Mouse (Mus musculus): Measurements from ENCODE around the gene Creg2. TPM values are rescaled to one million over a fixed set of nuclear protein-coding genes. Genes with fewer than 3 reads are reported as not detected.
A peak's percentile ranks its signal among the peaks of the same experiment; 100 is the strongest.

Creg2 gene
- total and polyA plus RNA-seq, 2 experiments from 2014 or later, result 6.9 to 13.1 TPM

DNA sequence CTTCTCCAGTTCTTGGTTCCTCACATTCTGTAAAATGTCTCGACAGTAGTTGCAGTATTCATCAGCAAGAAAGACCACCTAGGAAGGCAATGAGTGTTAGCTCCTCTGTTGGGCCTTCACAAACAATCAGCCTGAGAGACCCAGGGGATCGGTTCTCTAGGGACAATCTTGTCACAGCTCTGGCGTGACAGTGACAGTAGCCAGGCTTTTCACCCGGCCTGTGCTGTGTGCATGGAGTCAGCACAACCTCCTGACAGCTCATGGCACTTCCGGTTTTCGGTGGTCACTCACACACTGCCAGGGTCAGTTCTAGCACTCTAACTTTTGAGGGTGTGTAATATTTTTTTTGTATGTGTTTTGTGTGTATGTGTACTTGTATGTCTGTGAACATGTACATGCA lies 37.3 kb upstream of the Creg2 start:
- H3K27ac ChIP-seq (ENCODE audit: low read depth, low read length), result no peak overlapping the region
- ATAC-seq, result no peak
- H3K36me3 ChIP-seq (ENCODE audit: insufficient read depth), result no peaks in the 10 kb centered on the region
- H3K4me2 ChIP-seq (ENCODE audit: low read depth), result no peak overlapping the region
- H3K4me3 ChIP-seq (ENCODE audit: low read depth, low read length), result no peak overlapping the region
- H3K27me3 ChIP-seq (ENCODE audit: insufficient read depth, low read length), result no peaks in the 10 kb centered on the region
- DNase-seq, result no peak
- H3K9ac ChIP-seq, result no peak overlapping the region
- 78% methylated on average over 6 of the region's 6 CpGs for WGBS
- no peaks in the 10 kb centered on the region for H3K4me1 ChIP-seq (ENCODE audit: insufficient read depth)
- no peaks in the 10 kb centered on the region for H3K9me3 ChIP-seq (ENCODE audit: low read length)
- no peak for TF ChIP-seq CTCF (IDR thresholded peaks at IDR 0.05; ENCODE audit: low read depth)

DNA sequence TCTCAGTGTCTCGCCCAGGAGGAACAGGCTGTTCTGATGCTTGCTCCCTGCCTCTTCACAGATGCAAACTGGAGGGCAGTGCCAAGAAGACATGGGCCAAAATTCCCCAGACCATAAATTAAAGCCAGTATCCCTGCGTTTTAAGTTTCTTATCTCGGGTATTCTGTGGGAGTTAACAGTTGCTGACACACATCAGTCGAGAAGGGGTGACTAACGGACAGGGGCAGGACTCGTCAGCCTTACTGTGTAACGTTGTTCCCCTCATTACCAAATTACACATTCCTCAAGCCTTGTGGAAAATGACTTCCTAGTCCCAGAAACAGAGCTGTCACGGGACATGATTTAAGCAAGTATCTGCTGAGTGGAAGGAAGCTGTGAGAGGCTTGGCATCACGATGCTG lies 36.0 kb upstream of the Creg2 start:
- no peak overlapping the region for H3K4me3 ChIP-seq (ENCODE audit: low read depth, low read length)
- H3K36me3 ChIP-seq (ENCODE audit: insufficient read depth), result no peaks in the 10 kb centered on the region
- H3K4me1 ChIP-seq (ENCODE audit: insufficient read depth), result no peaks in the 10 kb centered on the region
- H3K4me2 ChIP-seq (ENCODE audit: low read depth), result no peak overlapping the region
- H3K9ac ChIP-seq, result no peak overlapping the region
- H3K27ac ChIP-seq (ENCODE audit: low read depth, low read length), result no peak overlapping the region
- no peaks in the 10 kb centered on the region for H3K27me3 ChIP-seq (ENCODE audit: insufficient read depth, low read length)
- WGBS, result 72% methylated on average over 9 of the region's 9 CpGs
- TF ChIP-seq CTCF (IDR thresholded peaks at IDR 0.05; ENCODE audit: low read depth), result no peak
- no peak for ATAC-seq
- no peak for DNase-seq
- no peaks in the 10 kb centered on the region for H3K9me3 ChIP-seq (ENCODE audit: low read length)

DNA sequence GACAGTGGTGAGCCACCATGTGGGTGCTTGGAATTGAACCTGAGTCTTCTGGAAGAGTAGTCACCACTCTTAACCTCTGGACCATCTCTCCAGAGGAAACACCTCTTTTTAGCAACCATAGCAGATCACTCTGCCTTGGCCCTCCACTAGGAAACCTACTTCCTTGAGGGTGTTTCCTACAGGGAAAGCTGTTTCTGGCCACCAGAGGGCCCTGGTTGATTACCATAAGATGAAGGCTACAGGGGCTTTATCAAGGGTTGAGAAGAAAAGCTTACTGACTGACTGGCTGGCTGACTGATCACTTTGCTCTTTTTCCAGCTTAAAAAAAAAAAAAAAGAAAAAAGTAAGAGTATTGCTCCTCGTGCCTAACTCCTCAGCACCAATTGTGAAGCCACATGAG lies 34.6 kb upstream of the Creg2 start:
- TF ChIP-seq CTCF (IDR thresholded peaks at IDR 0.05; ENCODE audit: low read depth), result peak; percentile 80
- H3K36me3 ChIP-seq (ENCODE audit: insufficient read depth), result no peaks in the 10 kb centered on the region
- peak; percentile 81 for DNase-seq
- ATAC-seq, result peak; percentile 87
- 3% methylated on average over 1 of the region's 1 CpGs for WGBS
- no peak overlapping the region for H3K9ac ChIP-seq
- no peaks in the 10 kb centered on the region for H3K4me1 ChIP-seq (ENCODE audit: insufficient read depth)
- no peak overlapping the region for H3K4me3 ChIP-seq (ENCODE audit: low read depth, low read length)
- no peaks in the 10 kb centered on the region for H3K9me3 ChIP-seq (ENCODE audit: low read length)
- no peak overlapping the region for H3K4me2 ChIP-seq (ENCODE audit: low read depth)
- no peaks in the 10 kb centered on the region for H3K27me3 ChIP-seq (ENCODE audit: insufficient read depth, low read length)
- no peak overlapping the region for H3K27ac ChIP-seq (ENCODE audit: low read depth, low read length)

DNA sequence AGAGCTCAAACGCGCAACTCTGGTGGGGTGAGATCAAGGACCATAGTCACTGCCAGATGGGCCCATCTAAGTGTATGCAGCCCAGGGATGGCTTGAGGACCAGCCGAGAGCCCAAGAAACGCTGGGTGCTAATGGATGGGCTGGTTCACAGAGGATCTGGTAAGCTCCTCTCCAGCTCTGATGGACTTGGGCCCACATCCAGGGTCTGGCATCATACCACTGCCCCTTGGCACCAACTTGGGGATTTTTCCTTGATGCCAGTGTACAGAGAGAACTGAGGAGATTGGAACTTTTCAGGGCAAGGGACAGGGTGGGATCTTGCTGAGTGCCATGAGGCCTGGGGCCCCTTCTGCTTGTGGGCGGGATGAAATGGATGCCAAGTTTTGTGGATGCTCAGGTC lies 30.4 kb upstream of the Creg2 start:
- WGBS, result 92% methylated on average over 5 of the region's 5 CpGs

DNA sequence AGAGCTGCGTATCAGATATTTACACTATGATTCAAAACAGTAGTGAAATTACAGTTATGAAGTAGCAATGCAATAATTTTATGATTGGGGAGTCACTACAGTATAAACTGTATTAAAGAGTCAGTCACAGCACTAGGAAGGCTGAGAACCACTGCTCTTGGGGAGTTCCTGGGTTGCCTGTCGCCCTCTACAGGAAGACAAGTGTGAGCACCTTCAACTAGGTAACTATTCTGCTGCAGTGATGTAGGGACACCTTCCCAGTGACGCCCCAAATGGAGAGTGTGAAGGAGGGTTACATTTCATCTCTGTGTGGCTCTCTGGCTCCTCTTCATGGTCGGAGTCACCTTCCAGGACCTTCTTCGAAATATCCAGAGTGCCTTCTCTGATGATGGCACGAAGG lies 29.3 kb upstream of the Creg2 start:
- DNase-seq (no peak), ATAC-seq (no peak)
- H3K36me3 ChIP-seq (ENCODE audit: insufficient read depth), result no peaks in the 10 kb centered on the region
- H3K4me2 ChIP-seq (ENCODE audit: low read depth), result no peak overlapping the region
- 69% methylated on average over 6 of the region's 6 CpGs for WGBS
- peak; percentile 34; the same call in 1 of the 2 replicates for TF ChIP-seq CTCF (IDR thresholded peaks at IDR 0.05; ENCODE audit: low read depth)
- no peak overlapping the region for H3K9ac ChIP-seq
- H3K4me3 ChIP-seq (ENCODE audit: low read depth, low read length), result no peak overlapping the region
- no peaks in the 10 kb centered on the region for H3K9me3 ChIP-seq (ENCODE audit: low read length)
- no peaks in the 10 kb centered on the region for H3K4me1 ChIP-seq (ENCODE audit: insufficient read depth)
- no peaks in the 10 kb centered on the region for H3K27me3 ChIP-seq (ENCODE audit: insufficient read depth, low read length)
- no peak overlapping the region for H3K27ac ChIP-seq (ENCODE audit: low read depth, low read length)

More for the DNA sequence above, 30.4 kb upstream of the Creg2 start:
- ATAC-seq (no peak), DNase-seq (no peak)
- no peak overlapping the region for H3K4me3 ChIP-seq (ENCODE audit: low read depth, low read length)
- no peaks in the 10 kb centered on the region for H3K4me1 ChIP-seq (ENCODE audit: insufficient read depth)
- no peak overlapping the region for H3K9ac ChIP-seq
- no peaks in the 10 kb centered on the region for H3K36me3 ChIP-seq (ENCODE audit: insufficient read depth)
- no peak overlapping the region for H3K27ac ChIP-seq (ENCODE audit: low read depth, low read length)
- H3K27me3 ChIP-seq (ENCODE audit: insufficient read depth, low read length), result no peaks in the 10 kb centered on the region
- H3K4me2 ChIP-seq (ENCODE audit: low read depth), result no peak overlapping the region
- TF ChIP-seq CTCF (IDR thresholded peaks at IDR 0.05; ENCODE audit: low read depth), result no peak
- no peaks in the 10 kb centered on the region for H3K9me3 ChIP-seq (ENCODE audit: low read length)

DNA sequence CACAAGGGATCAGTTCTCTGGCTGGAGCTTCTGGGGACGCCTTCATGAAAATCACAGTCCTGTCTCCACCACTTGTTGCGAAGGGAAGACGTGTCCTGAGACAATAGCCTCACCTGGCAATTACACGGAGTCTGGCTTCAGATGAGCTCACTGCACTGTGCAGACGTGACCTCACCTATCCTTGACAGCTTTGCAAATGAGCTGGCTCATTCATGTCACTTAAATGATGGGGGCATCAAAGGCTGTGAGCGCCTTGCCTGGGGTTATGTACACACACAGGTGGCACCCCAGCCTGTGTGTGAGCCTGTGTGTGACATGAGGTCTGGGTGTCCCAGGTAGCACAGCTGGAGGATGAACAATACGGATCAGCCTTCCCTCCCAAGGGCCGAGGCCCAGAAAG lies 27.6 kb upstream of the Creg2 start:
- H3K9me3 ChIP-seq (ENCODE audit: low read length), result no peaks in the 10 kb centered on the region
- no peak overlapping the region for H3K9ac ChIP-seq
- H3K36me3 ChIP-seq (ENCODE audit: insufficient read depth), result no peaks in the 10 kb centered on the region
- 65% methylated on average over 8 of the region's 8 CpGs for WGBS
- no peaks in the 10 kb centered on the region for H3K27me3 ChIP-seq (ENCODE audit: insufficient read depth, low read length)
- no peak for TF ChIP-seq CTCF (IDR thresholded peaks at IDR 0.05; ENCODE audit: low read depth)
- ATAC-seq (no peak), DNase-seq (no peak)
- H3K4me3 ChIP-seq (ENCODE audit: low read depth, low read length), result no peak overlapping the region
- no peak overlapping the region for H3K4me2 ChIP-seq (ENCODE audit: low read depth)
- H3K4me1 ChIP-seq (ENCODE audit: insufficient read depth), result no peaks in the 10 kb centered on the region
- H3K27ac ChIP-seq (ENCODE audit: low read depth, low read length), result no peak overlapping the region

DNA sequence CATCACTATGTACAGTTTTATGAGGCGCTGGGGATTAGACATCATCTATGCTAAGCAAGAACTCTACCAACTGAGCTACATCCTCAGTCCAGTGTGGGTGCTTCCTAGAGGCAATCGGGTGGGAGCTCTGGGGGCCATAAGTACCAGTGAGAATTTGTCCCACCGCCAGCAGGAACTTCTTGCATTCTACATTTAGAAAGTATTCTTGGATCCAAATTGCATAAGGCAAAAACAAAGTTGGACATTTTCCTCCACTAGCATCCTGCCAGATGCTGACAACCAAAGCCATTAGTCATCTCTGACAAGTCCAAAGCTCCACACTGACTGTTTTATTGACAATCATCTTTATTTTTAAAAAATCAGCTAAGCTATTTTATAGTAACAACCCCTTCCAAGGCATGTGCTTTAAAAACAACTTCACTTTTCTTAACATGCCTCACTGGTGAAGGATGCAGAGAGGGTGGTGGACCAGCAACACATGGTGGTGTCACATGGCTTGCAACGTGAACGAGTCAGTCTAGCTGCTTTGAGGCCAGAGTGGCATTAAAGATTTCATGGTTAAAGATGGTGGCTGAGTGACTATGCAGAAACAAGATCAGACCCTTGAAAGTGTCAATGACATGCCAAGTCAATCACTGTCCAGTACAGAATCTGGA lies 25.1 kb upstream of the Creg2 start:
- Histone ChIP-seq H3K9ac (no peak overlapping the region), H3K36me3 (ENCODE audit: insufficient read depth) (no peaks in the 10 kb centered on the region), H3K27ac (ENCODE audit: low read depth, low read length) (no peak overlapping the region), H3K4me1 (ENCODE audit: insufficient read depth) (no peaks in the 10 kb centered on the region), H3K4me3 (ENCODE audit: low read depth, low read length) (no peak overlapping the region), H3K9me3 (ENCODE audit: low read length) (no peaks in the 10 kb centered on the region), H3K4me2 (ENCODE audit: low read depth) (no peak overlapping the region), H3K27me3 (ENCODE audit: insufficient read depth, low read length) (no peaks in the 10 kb centered on the region)
- DNase-seq (no peak), ATAC-seq (no peak)
- no peak for TF ChIP-seq CTCF (IDR thresholded peaks at IDR 0.05; ENCODE audit: low read depth)
- 90% methylated on average over 5 of the region's 5 CpGs for WGBS

All from forebrain, postnatal 0 days (tissue).